Mouse (Mus musculus) limb, embryonic 15.5 days (tissue): ENCODE results near the gene Gm3317. TPM values are rescaled to one million over a fixed set of nuclear protein-coding genes. Genes with fewer than 3 reads are reported as not detected.
"Not testable (repeated sequence)": the region's sequence is repeated elsewhere in the genome, so short reads cannot be mapped to it uniquely, and the experiment has no call there.

Experiments
- ATAC-seq: fragments of 200-750 bp; cut with Nextera tagmentation; 2 replicates; pipeline ENCODE4 v1.8.0; 2017; ENCODE audit warnings: low read depth, moderate TSS enrichment; ENCODE audit not compliant: insufficient number of reproducible peaks, low FRiP score, low TSS enrichment
- H3K27ac ChIP-seq: fragments of 300-500 bp; sonication (generic); 2 replicates; pipeline ENCODE4 v1.5.1; 2015; ENCODE audit warnings: moderate library complexity, mild to moderate bottlenecking, inconsistent platforms
- H3K27me3 ChIP-seq: fragments of 300-500 bp; sonication (generic); 2 replicates; pipeline ENCODE4 v1.6.1; 2015; ENCODE audit warnings: inconsistent platforms
- H3K36me3 ChIP-seq: fragments of 300-500 bp; sonication (generic); 2 replicates; pipeline ENCODE4 v1.6.1; 2015; ENCODE audit warnings: inconsistent platforms
- H3K4me1 ChIP-seq: fragments of 300-500 bp; sonication (generic); 2 replicates; pipeline ENCODE4 v1.6.1; 2015; ENCODE audit warnings: inconsistent platforms
- H3K4me2 ChIP-seq: fragments of 300-500 bp; sonication (generic); 2 replicates; pipeline ENCODE4 v1.6.1; 2015; ENCODE audit warnings: mild to moderate bottlenecking, inconsistent platforms
- H3K4me3 ChIP-seq: fragments of 300-500 bp; sonication (generic); 2 replicates; pipeline ENCODE4 v1.5.1; 2015; ENCODE audit warnings: mild to moderate bottlenecking, inconsistent platforms
- H3K9ac ChIP-seq: fragments of 300-500 bp; sonication (generic); 2 replicates; pipeline ENCODE4 v1.6.1; 2015; ENCODE audit warnings: inconsistent platforms
- H3K9me3 ChIP-seq: fragments of 300-500 bp; sonication (generic); 2 replicates; pipeline ENCODE4 v1.6.1; 2016; ENCODE audit warnings: inconsistent platforms
- WGBS: fragments of 180-500 bp; shearing (Covaris S2); methylation state at CpG from one replicate; pipeline ENCODE4 v1.1.7; 2015; 5-methylcytosine and 5-hydroxymethylcytosine counted together
- polyA plus RNA-seq: library from polyadenylated mRNA; unstranded; fragments of >200 nt; fragmentation: Nextera tagmentation; extraction: Ambion mirVana; gene quantifications from 2 replicates; pipeline ENCODE4 v1.2.1, GENCODE M21; 2015

Gm3317 gene
- polyA plus RNA-seq = not detected in 2 replicates

DNA sequence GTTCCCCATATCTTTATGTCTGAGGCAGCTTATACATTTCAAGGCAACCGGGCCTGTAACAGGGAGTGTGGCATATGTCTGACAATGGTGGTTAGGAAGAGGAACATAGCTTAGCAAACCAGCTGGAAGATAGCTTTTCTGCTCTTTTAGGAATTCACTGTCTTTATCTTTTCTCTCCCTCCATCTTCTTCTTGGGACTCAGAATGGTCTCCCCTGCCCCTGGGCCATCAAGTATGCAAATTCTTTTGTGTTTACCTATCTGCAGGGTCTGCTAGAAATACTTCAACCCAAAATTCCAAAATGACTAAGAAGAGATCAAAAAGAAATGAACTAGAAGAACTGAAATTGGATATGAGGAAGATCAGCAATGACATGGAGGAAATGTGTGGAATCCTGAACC is at the start of gene Gm3317:
TSS of gene Gm3317 (plus strand) at position 301 of the 400 bp plus-strand sequence.
- not testable (repeated sequence) for H3K4me2 ChIP-seq, ATAC-seq, H3K9me3 ChIP-seq, H3K27ac ChIP-seq, H3K36me3 ChIP-seq, H3K9ac ChIP-seq, H3K4me3 ChIP-seq, H3K27me3 ChIP-seq, H3K4me1 ChIP-seq
- no CpG with 5 or more reads among the region's 1 CpGs for WGBS

DNA sequence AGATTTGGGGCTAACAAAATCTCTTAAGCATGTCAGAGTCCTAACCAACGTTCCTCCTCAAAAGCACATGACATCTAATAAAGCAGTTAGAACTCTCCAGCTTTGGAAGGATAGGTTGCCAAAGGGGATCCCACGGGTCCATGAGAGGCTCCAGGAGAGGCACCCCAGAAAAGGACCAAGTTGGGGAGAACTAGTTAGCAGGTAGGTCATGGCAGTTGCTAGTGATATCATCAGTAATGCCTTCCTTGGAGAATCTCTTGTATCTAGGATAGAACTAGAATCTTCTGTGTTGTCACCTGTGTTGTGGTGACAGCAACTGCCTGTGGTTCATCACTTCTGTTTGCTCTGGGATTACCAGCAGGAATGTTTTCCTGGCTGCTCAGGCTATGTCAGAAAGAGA is 33.1 kb upstream of the Gm3317 start, which contains the start of gene Gm8279:
TSS of gene Gm8279 (plus strand) at position 301 of the 400 bp plus-strand sequence.
- WGBS = 78% methylated on average over 2 of the region's 2 CpGs
- not testable (repeated sequence) for H3K27me3 ChIP-seq, H3K4me3 ChIP-seq, H3K27ac ChIP-seq, H3K9me3 ChIP-seq, H3K36me3 ChIP-seq, H3K4me1 ChIP-seq, ATAC-seq, H3K9ac ChIP-seq, H3K4me2 ChIP-seq

DNA sequence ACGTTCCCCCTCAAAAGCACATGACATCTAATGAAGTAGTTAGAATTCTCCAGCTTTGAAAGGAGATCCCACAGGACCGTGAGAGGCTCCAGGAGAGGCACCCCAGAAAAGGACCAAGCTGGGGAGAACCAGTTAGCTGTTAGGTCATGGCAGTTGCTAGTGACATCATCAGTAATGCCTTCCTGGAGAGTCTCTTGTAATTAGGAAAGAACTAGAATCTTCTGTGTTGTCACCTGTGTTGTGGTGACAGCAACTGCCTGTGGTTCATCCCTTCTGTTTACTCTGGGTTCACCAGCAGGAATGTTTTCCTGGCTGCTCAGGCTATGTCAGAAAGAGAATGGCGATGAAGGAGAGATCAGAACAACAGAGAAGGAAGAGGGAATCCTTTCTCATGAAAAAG is 21.2 kb downstream of the Gm3317 start, which contains the start of gene Gm8271:
TSS of gene Gm8271 (plus strand) at position 301 of the 400 bp plus-strand sequence.
- not testable (repeated sequence) for H3K9ac ChIP-seq, H3K4me1 ChIP-seq, H3K36me3 ChIP-seq, H3K27me3 ChIP-seq, ATAC-seq, H3K4me2 ChIP-seq, H3K4me3 ChIP-seq, H3K27ac ChIP-seq, H3K9me3 ChIP-seq
- no CpG with 5 or more reads among the region's 3 CpGs for WGBS

Other genes with a start within 250 kb of the Gm3317 start
- gene Gm8297, start 180.6 kb upstream of the Gm3317 start, polyA plus RNA-seq = not detected in 2 replicates
- 0.37 TPM in 1 of 2 replicates, not detected in the other for gene Gm3298, start 148.6 kb upstream of the Gm3317 start, polyA plus RNA-seq
- gene 4930555G01Rik, start 113.9 kb upstream of the Gm3317 start, polyA plus RNA-seq = not detected in 2 replicates
- gene Gm8281, start 93.5 kb upstream of the Gm3317 start, polyA plus RNA-seq = 0.21 and 0.37 TPM in 2 replicates
- not detected in 2 replicates for gene Gm8279, start 33.0 kb upstream of the Gm3317 start, polyA plus RNA-seq
- not detected in 2 replicates for gene Gm8271, start 21.3 kb downstream of the Gm3317 start, polyA plus RNA-seq
- gene Gm3526, start 96.0 kb downstream of the Gm3317 start, polyA plus RNA-seq = not detected in 2 replicates
- gene Gm3542, start 170.4 kb downstream of the Gm3317 start, polyA plus RNA-seq = not detected in 2 replicates
- gene Gm3500, start 224.5 kb downstream of the Gm3317 start, polyA plus RNA-seq = not detected in 2 replicates